Mouse (Mus musculus) forebrain, embryonic 16.5 days (tissue): ENCODE data around the gene Cd79a. TPM values are rescaled to one million over a fixed set of nuclear protein-coding genes. Genes with fewer than 3 reads are reported as not detected.
A peak's percentile ranks its signal among the peaks of the same experiment; 100 is the strongest.

Source experiments
- ATAC-seq: fragments of 200-750 bp; cut with Nextera tagmentation; 2 replicates; pipeline ENCODE4 v1.8.0; 2017; ENCODE audit warnings: mild to moderate bottlenecking, moderate library complexity
- H3K27ac ChIP-seq: fragments of 300-500 bp; sonication (generic); 2 replicates; pipeline ENCODE4 v1.5.1; 2014; ENCODE audit warnings: low read length, control low read depth
- H3K27me3 ChIP-seq: fragments of 300-500 bp; sonication (generic); replicated peaks from 2 replicates; pipeline ENCODE4 v1.6.1; 2014; ENCODE audit warnings: low read length; ENCODE audit not compliant: control insufficient read depth, insufficient read depth
- H3K36me3 ChIP-seq: fragments of 300-500 bp; sonication (generic); 2 replicates; pipeline ENCODE4 v1.6.1; 2014; ENCODE audit not compliant: control insufficient read depth, insufficient read depth
- H3K4me1 ChIP-seq: fragments of 300-500 bp; sonication (generic); replicated peaks from 2 replicates; pipeline ENCODE4 v1.6.1; 2014; ENCODE audit warnings: low read length; ENCODE audit not compliant: control insufficient read depth, insufficient read depth
- H3K4me2 ChIP-seq: fragments of 300-500 bp; sonication (generic); 2 replicates; pipeline ENCODE4 v1.6.1; 2014; ENCODE audit warnings: mild to moderate bottlenecking, low read length, control low read depth
- H3K4me3 ChIP-seq: fragments of 300-500 bp; sonication (generic); replicated peaks from 2 replicates; pipeline ENCODE4 v1.5.1; 2014; ENCODE audit warnings: mild to moderate bottlenecking, low read length, control low read depth
- H3K9ac ChIP-seq: fragments of 300-500 bp; sonication (generic); replicated peaks from 2 replicates; pipeline ENCODE4 v1.6.1; 2014; ENCODE audit warnings: low read depth, low read length, control low read depth
- H3K9me3 ChIP-seq: fragments of 300-500 bp; sonication (generic); 2 replicates; pipeline ENCODE4 v1.6.1; 2016; ENCODE audit warnings: low read length; ENCODE audit not compliant: control insufficient read depth
- WGBS: fragments of 180-500 bp; shearing (Covaris S2); extraction: QIAGEN DNeasy Blood & Tissue Kit; methylation state at CpG from one replicate; pipeline ENCODE4 v1.1.7; 2014; 5-methylcytosine and 5-hydroxymethylcytosine counted together
- polyA plus RNA-seq: library from polyadenylated mRNA; unstranded; fragments of >200 nt; fragmentation: Nextera tagmentation; extraction: Ambion mirVana; gene quantifications from 2 replicates; pipeline ENCODE4 v1.2.1, GENCODE M21; 2015

The Cd79a gene
- polyA plus RNA-seq, 1 experiment from 2014 or later, result 0.19 TPM

DNA sequence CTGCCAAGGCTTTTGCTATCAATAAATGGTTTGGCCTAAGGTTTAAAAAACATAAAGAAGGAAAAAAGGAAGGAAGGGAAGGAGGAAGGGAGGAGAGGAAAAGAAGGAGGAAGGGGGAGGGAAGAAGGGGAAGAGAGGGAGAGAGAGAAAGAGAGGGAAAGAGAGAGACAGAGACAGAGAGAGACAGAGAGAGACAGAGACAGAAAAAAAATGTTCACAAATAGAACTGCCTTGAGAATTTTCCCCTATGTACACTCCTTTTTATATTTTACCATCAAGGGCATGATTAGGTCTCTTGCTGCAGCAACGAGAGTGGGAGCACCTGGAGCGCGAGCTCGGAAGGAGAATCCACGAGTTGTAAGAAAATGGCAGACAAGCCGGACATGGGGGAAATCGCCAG lies 35.3 kb upstream of the Cd79a start, which contains the start of gene Gm9844:
Gene Gm9844, plus strand, starts transcription at position 301 of the 400 bp plus-strand sequence.
- no peak for ATAC-seq
- Histone ChIP-seq H3K4me2 (no peak within 1 kb of the TSS), H3K4me1 (no peaks in the 10 kb centered on the region), H3K36me3 (no peaks in the 10 kb centered on the region), H3K27ac (no peak within 1 kb of the TSS), H3K27me3 (no peaks in the 10 kb centered on the region), H3K9ac (no peak within 1 kb of the TSS), H3K9me3 (no peaks in the 10 kb centered on the region), H3K4me3 (no peak within 1 kb of the TSS)
- WGBS, result 91% methylated on average over 7 of the region's 7 CpGs

GRCm38 (mm10) chr7:24862853-24863252 lies 34.3 kb upstream of the Cd79a start:
- Histone ChIP-seq H3K36me3 (no peaks in the 10 kb centered on the region), H3K9ac (no peak overlapping the region), H3K9me3 (no peaks in the 10 kb centered on the region), H3K4me1 (no peaks in the 10 kb centered on the region), H3K4me3 (no peak overlapping the region), H3K4me2 (no peak overlapping the region), H3K27me3 (no peaks in the 10 kb centered on the region), H3K27ac (no peak overlapping the region)
- ATAC-seq, result no peak
- WGBS, result 87% methylated on average over 4 of the region's 4 CpGs

DNA sequence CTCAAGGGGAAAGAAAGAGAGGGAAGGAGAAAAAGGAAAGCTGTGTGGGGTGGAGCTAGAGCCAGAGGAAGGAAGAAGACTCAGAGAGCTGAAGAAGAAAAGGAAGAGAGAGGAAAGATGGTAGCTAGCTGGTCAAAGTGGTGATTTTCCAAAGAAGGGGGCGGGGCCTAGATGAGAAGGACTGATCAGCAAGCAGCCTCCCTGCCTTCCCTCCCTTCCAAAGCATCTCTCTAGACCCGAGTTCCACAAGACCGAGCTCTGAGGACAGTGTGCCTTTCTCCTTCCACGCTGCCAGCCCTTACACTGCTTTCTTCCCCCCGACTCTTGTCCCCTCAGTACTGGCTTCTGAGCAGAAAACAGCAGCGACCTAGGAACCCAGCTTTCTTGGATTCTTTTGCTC lies 33.0 kb upstream of the Cd79a start:
- no peaks in the 10 kb centered on the region for H3K27me3 ChIP-seq
- no peaks in the 10 kb centered on the region; the same call in 1 of the 2 replicates for H3K4me1 ChIP-seq
- H3K4me3 ChIP-seq, result no peak overlapping the region
- 0 out of 2 replicates have a peak overlapping the region, but pooled peaks have one; percentile 13 for H3K9ac ChIP-seq
- no peaks in the 10 kb centered on the region for H3K9me3 ChIP-seq
- H3K4me2 ChIP-seq, result no peak overlapping the region
- no peak for ATAC-seq
- H3K27ac ChIP-seq, result no peak overlapping the region
- no peaks in the 10 kb centered on the region for H3K36me3 ChIP-seq
- 28% methylated on average over 6 of the region's 6 CpGs for WGBS

- ATAC-seq, result no peak
- 20% methylated on average over 17 of the region's 17 CpGs for WGBS
- Histone ChIP-seq H3K27ac (no peak overlapping the region), H3K27me3 (no peaks in the 10 kb centered on the region), H3K36me3 (no peaks in the 10 kb centered on the region), H3K9ac (no peak overlapping the region), H3K4me3 (no peak overlapping the region), H3K9me3 (no peaks in the 10 kb centered on the region), H3K4me1 (peaks cover 2% of the 10 kb centered on the region; the same call in 1 of the 2 replicates), H3K4me2 (no peak overlapping the region)
Measured at GRCm38 (mm10) chr7:24869080-24869479, 28.1 kb upstream of the Cd79a start.

DNA sequence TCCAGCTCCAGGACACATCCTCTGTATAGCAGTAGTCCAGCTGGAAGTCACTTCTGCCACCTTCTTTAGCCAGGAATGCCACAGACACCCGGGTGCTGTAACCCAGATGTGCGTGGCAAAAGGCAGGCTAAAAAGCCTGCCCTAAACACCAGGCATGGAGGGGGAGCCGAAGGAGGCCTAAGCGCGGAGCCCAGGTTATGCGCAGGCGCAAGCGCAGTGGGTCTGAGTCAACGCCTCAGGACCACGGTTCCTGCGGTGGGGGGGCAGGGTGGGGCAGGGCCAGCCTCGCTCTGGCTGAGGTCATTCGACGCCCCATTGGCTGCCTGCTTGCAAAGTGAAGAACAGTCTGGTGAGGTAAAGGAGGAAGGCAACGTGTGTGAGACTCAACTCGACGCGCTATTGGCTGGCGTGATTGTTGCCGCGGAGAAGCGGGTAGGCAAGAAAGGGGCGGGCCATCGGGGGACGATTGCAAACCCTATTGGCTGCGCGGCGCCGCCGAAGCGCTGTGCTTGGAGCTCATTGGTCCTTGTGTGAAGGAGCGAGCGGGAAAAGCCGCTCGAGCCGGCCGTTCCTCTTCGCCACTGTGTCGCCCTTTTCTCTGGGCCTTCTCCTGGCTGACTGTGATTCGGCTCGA lies 27.5 kb upstream of the Cd79a start, which contains the start of the genes Lypd4 and Dmrtc2:
Gene Lypd4, minus strand, starts transcription at position 410 of the 634 bp plus-strand sequence.
Gene Dmrtc2, plus strand, starts transcription at position 526 of the 634 bp plus-strand sequence.
- H3K27me3 ChIP-seq, result no peaks in the 10 kb centered on the region
- no peak within 1 kb of the TSS for H3K4me2 ChIP-seq
- no peaks in the 10 kb centered on the region for H3K36me3 ChIP-seq
- 57% methylated on average over 41 of the region's 41 CpGs for whole genome bisulfite sequencing
- peaks cover 2% of the 10 kb centered on the region; the same call in 1 of the 2 replicates for H3K4me1 ChIP-seq
- H3K9me3 ChIP-seq, result no peaks in the 10 kb centered on the region
- no peak for ATAC-seq
- H3K4me3 ChIP-seq, result no peak within 1 kb of the TSS
- H3K27ac ChIP-seq, result no peak within 1 kb of the TSS
- no peak within 1 kb of the TSS for H3K9ac ChIP-seq

DNA sequence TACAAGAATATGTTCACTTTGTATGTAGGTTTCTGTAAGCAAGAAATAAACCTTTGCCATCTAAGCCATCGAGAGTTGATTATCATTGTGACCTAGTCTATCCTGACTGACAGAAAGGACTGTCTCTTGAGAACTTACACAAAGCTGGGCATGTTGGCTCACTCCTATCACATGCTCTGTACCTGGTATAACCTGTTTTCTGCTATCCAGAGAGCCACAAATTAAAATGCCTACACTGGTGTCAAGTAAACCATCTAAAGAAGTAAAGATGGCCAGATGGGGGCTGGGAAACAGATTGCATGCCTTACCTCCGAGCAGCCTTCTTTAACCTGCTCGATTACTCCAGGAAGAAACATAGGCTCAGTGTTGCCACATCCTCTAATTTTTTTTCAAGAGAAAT lies 19.6 kb upstream of the Cd79a start:
- no peak for ATAC-seq
- Histone ChIP-seq H3K4me3 (no peak overlapping the region), H3K4me2 (no peak overlapping the region), H3K27me3 (no peaks in the 10 kb centered on the region), H3K27ac (no peak overlapping the region), H3K9me3 (no peaks in the 10 kb centered on the region), H3K4me1 (no peaks in the 10 kb centered on the region), H3K9ac (no peak overlapping the region), H3K36me3 (no peaks in the 10 kb centered on the region)
- 86% methylated on average over 3 of the region's 3 CpGs for WGBS

DNA sequence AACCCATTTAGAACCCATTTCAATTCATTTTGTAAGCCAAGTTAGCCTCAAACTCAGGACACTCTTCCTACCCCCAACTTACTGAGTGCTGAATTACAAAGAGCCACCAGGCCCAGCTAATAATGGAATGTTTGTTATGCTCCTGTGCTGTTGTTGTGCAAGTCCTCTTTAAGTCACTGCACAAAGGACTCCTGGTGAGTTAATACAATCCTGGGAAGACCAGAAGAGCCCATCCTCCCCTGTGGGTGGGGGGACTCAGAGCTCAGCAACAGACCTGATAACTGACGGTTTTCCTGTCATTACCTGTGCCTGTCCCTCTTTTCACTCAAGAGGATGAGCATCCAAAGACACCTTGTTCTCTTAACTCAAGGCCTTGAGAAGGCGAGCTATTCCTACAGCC lies 17.6 kb upstream of the Cd79a start:
- no peak for ATAC-seq
- no peak overlapping the region for H3K4me3 ChIP-seq
- H3K36me3 ChIP-seq, result no peaks in the 10 kb centered on the region
- H3K27ac ChIP-seq, result no peak overlapping the region
- H3K4me1 ChIP-seq, result no peaks in the 10 kb centered on the region
- WGBS, result 23% methylated on average over 2 of the region's 2 CpGs
- no peaks in the 10 kb centered on the region for H3K27me3 ChIP-seq
- no peak overlapping the region for H3K9ac ChIP-seq
- no peaks in the 10 kb centered on the region for H3K9me3 ChIP-seq
- H3K4me2 ChIP-seq, result no peak overlapping the region

DNA sequence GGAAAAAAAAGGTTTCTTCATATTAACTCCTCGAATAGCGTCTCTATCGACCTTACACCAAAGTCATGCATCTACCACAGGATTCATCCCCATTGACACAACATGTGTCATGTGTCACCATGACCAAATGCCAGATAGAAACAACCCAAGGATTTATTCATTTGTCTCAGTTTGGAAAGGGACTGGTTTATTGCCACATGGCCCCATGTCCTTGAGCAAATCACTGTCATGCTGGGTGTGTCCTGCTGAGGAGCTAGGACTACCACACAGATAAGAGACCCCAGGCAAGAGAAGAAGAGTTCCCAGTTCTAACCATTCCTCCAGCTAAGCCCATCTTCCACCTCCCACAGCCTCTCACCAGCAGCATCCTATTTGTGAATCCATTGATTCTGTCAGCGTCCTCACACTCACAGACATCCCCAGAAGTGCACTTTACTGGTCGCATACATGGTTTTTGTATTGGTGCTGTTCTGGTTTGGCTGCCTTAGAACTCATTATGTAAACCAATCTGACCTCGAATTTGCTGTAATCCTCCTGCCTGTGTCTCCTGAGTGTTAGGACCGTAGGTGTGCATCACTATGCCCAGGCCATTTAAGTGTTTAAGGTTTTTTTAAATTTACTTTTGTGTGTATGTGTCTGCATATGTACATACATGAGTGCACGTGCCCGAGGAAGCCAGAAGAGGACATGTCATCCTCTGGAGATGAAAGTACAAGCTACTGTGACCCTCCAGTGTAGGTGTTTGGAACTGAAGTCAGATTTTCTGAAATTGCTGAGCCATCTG lies 14.6 kb upstream of the Cd79a start:
- Histone ChIP-seq H3K9me3 (no peaks in the 10 kb centered on the region), H3K4me2 (no peak overlapping the region), H3K27me3 (no peaks in the 10 kb centered on the region), H3K9ac (no peak overlapping the region), H3K4me1 (peaks cover 21% of the 10 kb centered on the region), H3K36me3 (0 out of 2 replicates have a peak, but pooled peaks cover 2% of the 10 kb centered on the region), H3K4me3 (no peak overlapping the region), H3K27ac (no peak overlapping the region)
- 93% methylated on average over 9 of the region's 9 CpGs for WGBS
- no peak for ATAC-seq

- H3K4me2 ChIP-seq, result peak within 1 kb of the TSS; percentile 59
- H3K9me3 ChIP-seq, result no peaks in the 10 kb centered on the region
- ATAC-seq, result peak; percentile 92
- H3K27me3 ChIP-seq, result no peaks in the 10 kb centered on the region
- H3K4me3 ChIP-seq, result peak within 1 kb of the TSS; percentile 89
- peak within 1 kb of the TSS; percentile 88 for H3K27ac ChIP-seq
- peak within 1 kb of the TSS; percentile 100 for H3K9ac ChIP-seq
- H3K4me1 ChIP-seq, result peaks cover 21% of the 10 kb centered on the region
- 0% methylated on average over 57 of the region's 57 CpGs for whole genome bisulfite sequencing
- H3K36me3 ChIP-seq, result peaks cover 3% of the 10 kb centered on the region; the same call in 1 of the 2 replicates
Measured at GRCm38 (mm10) chr7:24883896-24884692, 13.1 kb upstream of the Cd79a start, which contains the start of gene Rps19. Gene Rps19 (plus strand): TSS chr7:24884371.
